Comparison of ENCODE assay signal across 16 mouse cellular contexts in the genomic region with DNA sequence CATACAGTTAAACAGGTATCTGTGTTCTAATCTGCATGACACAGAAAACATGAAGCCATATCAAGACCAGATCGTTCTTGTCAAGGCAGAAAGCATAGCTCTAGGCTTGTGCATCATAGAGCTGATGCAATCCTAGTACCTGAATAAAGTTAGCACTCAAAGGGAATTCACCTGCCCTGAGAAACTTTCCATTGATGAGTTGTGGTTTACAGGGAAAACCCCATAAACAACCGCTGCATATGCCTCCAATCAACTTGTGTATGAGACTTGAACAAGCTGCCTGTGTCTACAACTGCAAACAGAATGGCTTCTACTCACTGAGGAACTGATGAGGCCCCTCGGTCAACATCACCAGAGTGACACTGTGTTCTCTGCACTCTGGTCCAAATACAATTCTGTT.
"Had no signal": no experiment of that assay in that cellular context is flagged by ENCODE, and none has a peak within 500 bp of the region (broad histone marks: within the 10 kb centered on the region; RNA-seq: fewer than 3 reads in every experiment).

No protein-coding gene starts in this region.

- H3K27me3 ChIP-seq: megakaryocyte, embryonic 14.5 days; midbrain, embryonic 13.5 days; midbrain, embryonic 15.5 days; neural tube, embryonic 12.5 days had no signal

- DNase-seq: liver, postnatal 0 days; lung, embryonic 14.5 days; lung, postnatal 14 days; lung, postnatal 36 days; right cerebral cortex, postnatal 25 days; right cerebral cortex, postnatal 4 days; spleen, adult 18-20 months; thymus, adult 18-20 months; thymus, postnatal 14 days; thymus, postnatal 4 days had no signal

- H3K4me2 ChIP-seq: lung, embryonic 14.5 days; midbrain, embryonic 11.5 days; midbrain, embryonic 13.5 days; midbrain, embryonic 15.5 days; neural tube, embryonic 12.5 days had no signal

- H3K4me3 ChIP-seq: megakaryocyte, embryonic 14.5 days; midbrain, embryonic 13.5 days; midbrain, embryonic 15.5 days; neural tube, embryonic 12.5 days had no signal

- ATAC-seq: liver, postnatal 0 days; midbrain, embryonic 13.5 days; midbrain, embryonic 15.5 days had no signal

- H3K9ac ChIP-seq: liver, postnatal 0 days; lung, embryonic 14.5 days; midbrain, embryonic 13.5 days; midbrain, embryonic 15.5 days; neural tube, embryonic 12.5 days had no signal

- H3K36me3 ChIP-seq: midbrain, embryonic 13.5 days; midbrain, embryonic 15.5 days; neural tube, embryonic 12.5 days had no signal

- H3K9me3 ChIP-seq: megakaryocyte, embryonic 14.5 days; midbrain, embryonic 13.5 days; midbrain, embryonic 15.5 days; neural tube, embryonic 12.5 days had no signal

- H3K27ac ChIP-seq: macrophage; midbrain, embryonic 13.5 days; midbrain, embryonic 15.5 days; neural tube, embryonic 12.5 days had no signal

- H3K4me1 ChIP-seq: megakaryocyte, embryonic 14.5 days; midbrain, embryonic 13.5 days; midbrain, embryonic 15.5 days; neural tube, embryonic 12.5 days had no signal
